Mouse (Mus musculus) forebrain, embryonic 13.5 days (tissue): ENCODE measurements around the gene Abcb9. TPM values are rescaled to one million over a fixed set of nuclear protein-coding genes. Genes with fewer than 3 reads are reported as not detected.

Source experiments
- ATAC-seq: fragments of 200-750 bp; cut with Nextera tagmentation; 2 replicates; pipeline ENCODE4 v1.8.0; 2017
- H3K27ac ChIP-seq: fragments of 300-500 bp; sonication (generic); 2 replicates; pipeline ENCODE4 v1.5.1; 2015; ENCODE audit warnings: inconsistent platforms, mild to moderate bottlenecking, moderate library complexity
- H3K27me3 ChIP-seq: fragments of 300-500 bp; sonication (generic); 2 replicates; pipeline ENCODE4 v1.6.1; 2015; ENCODE audit warnings: mild to moderate bottlenecking, inconsistent platforms
- H3K36me3 ChIP-seq: fragments of 300-500 bp; sonication (generic); 2 replicates; pipeline ENCODE4 v1.6.1; 2015; ENCODE audit warnings: mild to moderate bottlenecking, inconsistent platforms; ENCODE audit not compliant: poor library complexity, severe bottlenecking
- H3K4me1 ChIP-seq: fragments of 300-500 bp; sonication (generic); 2 replicates; pipeline ENCODE4 v1.6.1; 2015; ENCODE audit warnings: inconsistent platforms
- H3K4me2 ChIP-seq: fragments of 300-500 bp; sonication (generic); 2 replicates; pipeline ENCODE4 v1.6.1; 2015; ENCODE audit warnings: inconsistent platforms, mild to moderate bottlenecking, moderate library complexity
- H3K4me3 ChIP-seq: fragments of 300-500 bp; sonication (generic); 2 replicates; pipeline ENCODE4 v1.5.1; 2015; ENCODE audit warnings: mild to moderate bottlenecking, inconsistent platforms
- H3K9ac ChIP-seq: fragments of 300-500 bp; sonication (generic); 2 replicates; pipeline ENCODE4 v1.6.1; 2015; ENCODE audit warnings: mild to moderate bottlenecking, inconsistent platforms
- H3K9me3 ChIP-seq: fragments of 300-500 bp; sonication (generic); replicated peaks from 2 replicates; pipeline ENCODE4 v1.6.1; 2016; ENCODE audit warnings: inconsistent platforms
- WGBS: fragments of 180-500 bp; shearing (Covaris S2); methylation state at CpG from one replicate; pipeline ENCODE4 v1.1.7; 2015; 5-methylcytosine and 5-hydroxymethylcytosine counted together
- polyA plus RNA-seq: library from polyadenylated mRNA; unstranded; fragments of >200 nt; fragmentation: Nextera tagmentation; extraction: Ambion mirVana; gene quantifications from 2 replicates; pipeline ENCODE4 v1.2.1, GENCODE M21; 2015

Abcb9 gene
- polyA plus RNA-seq = 5.8 and 6.1 TPM in 2 replicates

DNA sequence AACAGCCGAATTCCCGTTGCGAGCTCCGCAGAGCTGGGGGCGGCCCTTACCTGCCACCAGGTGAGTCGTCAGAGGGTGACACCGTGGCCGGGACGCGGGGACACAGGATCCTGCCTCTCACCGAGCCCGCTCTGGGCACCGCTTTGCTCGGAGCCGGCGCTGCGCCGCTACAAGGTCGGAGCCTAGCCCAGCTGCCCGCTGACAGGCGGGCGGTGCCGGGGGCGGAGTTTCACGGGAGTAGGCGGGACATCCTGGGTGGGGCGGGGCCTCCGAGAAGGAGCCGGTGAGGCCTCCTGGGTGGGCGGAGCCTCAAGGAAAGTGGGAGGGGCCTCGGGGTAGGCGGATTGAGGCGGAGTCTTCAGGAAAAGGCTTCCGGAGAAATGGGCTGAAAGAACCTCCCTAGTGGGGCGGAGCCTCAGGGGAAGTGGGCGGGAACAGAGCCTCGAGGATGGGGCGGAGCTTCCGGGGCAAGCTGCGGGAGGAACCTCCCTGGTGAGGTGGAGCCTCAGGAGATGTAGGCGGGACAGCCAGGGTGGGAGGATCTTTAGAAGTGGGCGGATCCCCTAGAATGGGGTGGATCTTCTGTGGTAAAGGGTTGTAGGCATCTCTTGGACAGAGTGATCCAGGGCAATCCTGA lies at the start of gene Abcb9:
Abcb9 (minus strand) TSS at position 203 of the 637 bp plus-strand sequence.
- WGBS = 1% methylated on average over 42 of the region's 42 CpGs
- Histone ChIP-seq H3K36me3 (no peaks in the 10 kb centered on the region), H3K4me2 (peak within 1 kb of the TSS; percentile 66), H3K4me1 (peaks cover 18% of the 10 kb centered on the region), H3K27me3 (peaks cover 18% of the 10 kb centered on the region), H3K9me3 (0 out of 2 replicates have a peak, but pooled peaks cover 4% of the 10 kb centered on the region), H3K27ac (no peak within 1 kb of the TSS), H3K9ac (peak within 1 kb of the TSS; percentile 52), H3K4me3 (peak within 1 kb of the TSS; percentile 40)
- ATAC-seq = peak; percentile 74

DNA sequence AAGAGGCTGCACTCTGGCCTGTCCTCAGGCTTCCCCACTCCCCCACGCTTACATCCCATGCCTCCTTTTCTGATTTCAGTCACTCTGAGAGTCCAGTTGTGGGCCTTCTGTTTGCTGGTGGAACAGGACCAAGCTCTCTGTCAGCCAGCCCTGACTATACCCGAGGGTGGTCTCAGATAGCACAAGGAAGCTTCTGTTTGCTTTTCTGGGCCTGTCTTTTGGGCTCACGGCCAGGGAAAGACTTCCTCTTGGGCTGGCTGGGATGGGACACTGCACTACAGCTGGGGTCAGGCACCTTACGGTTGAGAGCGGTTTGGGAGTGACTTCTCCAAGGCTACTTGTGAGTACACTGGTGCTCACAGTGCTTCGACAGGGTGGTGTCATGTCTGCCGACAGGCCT lies 42.5 kb upstream of the Abcb9 start:
- H3K4me1 ChIP-seq = no peaks in the 10 kb centered on the region
- H3K27ac ChIP-seq = no peak overlapping the region
- 89% methylated on average over 7 of the region's 7 CpGs for WGBS
- no peak overlapping the region for H3K9ac ChIP-seq
- H3K4me2 ChIP-seq = no peak overlapping the region
- H3K36me3 ChIP-seq = peaks cover 70% of the 10 kb centered on the region
- no peak for ATAC-seq
- no peak overlapping the region for H3K4me3 ChIP-seq
- no peaks in the 10 kb centered on the region for H3K9me3 ChIP-seq
- H3K27me3 ChIP-seq = no peaks in the 10 kb centered on the region

DNA sequence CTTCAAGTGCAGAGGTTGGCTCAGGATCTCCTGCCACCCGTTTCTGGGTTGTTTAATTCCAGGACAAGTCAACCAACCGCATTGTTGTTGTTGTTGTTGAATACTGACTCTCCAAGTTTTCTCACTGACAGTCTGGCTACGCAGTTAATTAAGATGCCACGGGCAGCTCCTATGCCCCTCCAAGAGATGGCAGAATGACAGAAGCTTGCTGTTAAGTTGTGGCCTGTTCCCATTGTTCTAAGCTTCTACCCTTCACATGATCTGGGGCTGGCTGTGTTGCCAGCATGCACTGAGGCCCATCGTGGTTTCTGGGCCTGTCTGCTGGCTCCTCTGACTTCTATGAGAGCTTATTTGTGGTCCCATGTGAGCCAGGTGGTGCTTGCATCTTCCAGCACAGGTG lies 38.7 kb upstream of the Abcb9 start:
- Histone ChIP-seq H3K4me2 (no peak overlapping the region), H3K4me3 (no peak overlapping the region), H3K4me1 (no peaks in the 10 kb centered on the region), H3K36me3 (peaks cover 80% of the 10 kb centered on the region), H3K9ac (no peak overlapping the region), H3K9me3 (no peaks in the 10 kb centered on the region), H3K27me3 (no peaks in the 10 kb centered on the region), H3K27ac (no peak overlapping the region)
- ATAC-seq = no peak
- WGBS = 88% methylated on average over 5 of the region's 5 CpGs

DNA sequence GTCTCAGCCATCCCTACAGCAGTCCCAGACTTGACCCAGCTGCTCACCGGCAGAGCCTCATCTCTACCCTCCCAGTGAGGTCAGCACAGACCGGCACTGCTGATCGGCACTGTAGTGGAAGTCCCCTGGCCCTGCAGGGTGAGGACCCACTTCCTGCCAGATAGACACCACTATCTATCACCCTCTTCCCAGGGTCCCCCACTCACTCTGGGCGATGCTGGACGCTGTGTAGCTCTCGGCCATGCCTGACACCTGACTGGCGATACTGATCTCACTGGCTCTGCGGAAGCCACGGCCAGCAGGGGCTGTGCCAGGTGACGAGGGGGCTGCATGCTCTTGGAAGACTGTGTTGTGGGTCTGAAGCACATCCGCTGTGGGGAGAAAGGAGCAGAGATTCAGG lies 29.5 kb upstream of the Abcb9 start:
- H3K36me3 ChIP-seq = peaks cover 87% of the 10 kb centered on the region
- 94% methylated on average over 11 of the region's 11 CpGs for WGBS

DNA sequence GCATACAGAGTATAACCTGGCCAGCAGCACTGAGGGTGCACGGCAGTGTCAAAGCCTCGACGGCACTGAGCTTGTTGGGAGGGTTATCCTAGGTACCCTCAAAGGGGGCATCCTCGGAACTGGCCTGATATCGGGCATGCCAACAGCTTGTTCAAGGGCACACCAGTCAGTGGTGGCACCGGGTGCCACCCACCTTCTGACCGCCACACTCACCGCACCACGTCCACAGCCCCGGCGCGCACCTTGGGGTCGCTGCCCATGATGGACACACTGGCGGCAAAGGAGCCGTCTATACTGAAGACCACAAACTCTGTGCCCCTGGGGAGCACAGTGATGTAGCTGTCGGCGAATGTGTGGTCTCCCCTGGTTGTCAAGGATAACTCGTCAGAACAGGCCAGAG lies 26.8 kb upstream of the Abcb9 start:
- Histone ChIP-seq H3K36me3 (peaks cover 88% of the 10 kb centered on the region), H3K4me3 (no peak overlapping the region), H3K9me3 (no peaks in the 10 kb centered on the region), H3K27ac (no peak overlapping the region), H3K27me3 (no peaks in the 10 kb centered on the region), H3K4me1 (peaks cover 5% of the 10 kb centered on the region), H3K4me2 (no peak overlapping the region), H3K9ac (no peak overlapping the region)
- WGBS = 94% methylated on average over 18 of the region's 18 CpGs
- no peak for ATAC-seq

More for the DNA sequence above, 29.5 kb upstream of the Abcb9 start:
- no peaks in the 10 kb centered on the region for H3K4me1 ChIP-seq
- no peak for ATAC-seq
- H3K4me3 ChIP-seq = no peak overlapping the region
- H3K27ac ChIP-seq = no peak overlapping the region
- H3K9ac ChIP-seq = no peak overlapping the region
- H3K27me3 ChIP-seq = no peaks in the 10 kb centered on the region
- H3K4me2 ChIP-seq = no peak overlapping the region
- no peaks in the 10 kb centered on the region for H3K9me3 ChIP-seq

DNA sequence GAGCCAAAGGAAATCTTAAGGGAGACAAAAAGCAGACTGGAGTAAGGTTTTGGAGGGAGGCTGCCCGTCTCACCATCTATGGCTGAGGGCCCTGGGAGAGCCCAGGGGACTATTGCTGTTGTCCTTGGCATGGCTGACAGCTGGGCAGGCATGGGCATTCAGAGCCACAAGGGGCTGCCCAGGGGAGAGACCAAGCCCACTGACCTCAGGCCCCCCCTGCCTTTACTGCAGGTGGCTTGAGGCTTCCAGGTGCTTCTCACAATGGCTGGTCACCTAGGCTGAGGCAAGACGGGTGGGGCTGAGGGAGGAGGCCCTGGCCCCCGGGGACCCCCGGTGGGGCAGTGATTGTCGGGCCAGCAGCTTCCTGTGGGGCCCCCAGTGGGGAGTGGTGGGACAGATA lies 23.6 kb upstream of the Abcb9 start:
- Histone ChIP-seq H3K27me3 (no peaks in the 10 kb centered on the region), H3K9me3 (no peaks in the 10 kb centered on the region), H3K4me1 (peaks cover 20% of the 10 kb centered on the region), H3K27ac (no peak overlapping the region), H3K9ac (no peak overlapping the region), H3K4me3 (no peak overlapping the region), H3K36me3 (peaks cover 78% of the 10 kb centered on the region), H3K4me2 (no peak overlapping the region)
- ATAC-seq = no peak
- 85% methylated on average over 5 of the region's 5 CpGs for WGBS

DNA sequence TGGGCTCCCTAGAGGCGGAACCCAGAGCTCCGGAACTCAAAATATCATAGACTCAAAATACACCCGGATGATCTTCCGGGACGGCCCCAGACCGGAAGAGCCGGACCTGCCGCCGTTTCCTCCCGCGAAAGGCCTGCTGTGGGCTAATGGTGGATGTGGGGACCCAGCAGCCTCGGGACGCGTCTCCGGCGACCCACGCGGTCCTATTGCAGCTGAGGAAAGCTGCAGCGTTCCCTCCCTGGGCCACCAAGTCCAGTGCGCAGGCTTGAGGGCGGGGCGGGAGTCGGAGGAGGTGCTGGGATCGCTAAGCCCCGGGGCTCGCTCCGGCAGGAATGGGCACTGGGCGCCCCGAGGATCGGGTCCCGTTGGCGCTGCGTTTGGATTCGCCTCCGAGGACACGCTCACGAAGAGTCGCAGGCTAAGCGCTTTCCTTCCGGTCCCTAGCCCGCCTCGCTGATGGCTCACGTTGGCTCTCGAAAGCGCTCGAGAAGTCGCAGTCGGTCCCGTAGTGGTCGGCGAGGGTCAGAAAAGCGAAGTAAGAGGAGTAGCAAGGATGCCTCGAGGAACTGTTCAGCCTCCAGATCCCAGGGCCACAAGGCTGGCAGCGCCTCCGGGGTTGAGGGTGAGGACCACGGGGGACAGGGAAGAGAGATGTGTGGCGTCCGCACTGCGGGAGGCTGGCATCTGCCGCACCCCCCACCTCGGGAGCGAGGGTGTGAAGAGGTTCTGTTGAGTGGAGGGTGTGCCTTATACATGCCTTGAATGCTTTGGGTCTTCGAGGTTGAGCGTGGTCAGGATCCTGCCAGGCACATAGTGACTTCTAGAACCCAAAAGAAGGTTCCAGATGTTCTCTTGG lies 20.6 kb upstream of the Abcb9 start, which contains the start of gene Arl6ip4:
Arl6ip4 (plus strand) TSS at position 100 of the 856 bp plus-strand sequence.
- peak; percentile 15; the same call in 1 of the 2 replicates for ATAC-seq
- Histone ChIP-seq H3K4me3 (peak within 1 kb of the TSS; percentile 94), H3K9ac (peak within 1 kb of the TSS; percentile 94), H3K36me3 (peaks cover 52% of the 10 kb centered on the region), H3K27ac (peak within 1 kb of the TSS; percentile 78), H3K27me3 (no peaks in the 10 kb centered on the region), H3K9me3 (no peaks in the 10 kb centered on the region), H3K4me1 (peaks cover 37% of the 10 kb centered on the region), H3K4me2 (peak within 1 kb of the TSS; percentile 98)
- 3% methylated on average over 64 of the region's 64 CpGs for WGBS

DNA sequence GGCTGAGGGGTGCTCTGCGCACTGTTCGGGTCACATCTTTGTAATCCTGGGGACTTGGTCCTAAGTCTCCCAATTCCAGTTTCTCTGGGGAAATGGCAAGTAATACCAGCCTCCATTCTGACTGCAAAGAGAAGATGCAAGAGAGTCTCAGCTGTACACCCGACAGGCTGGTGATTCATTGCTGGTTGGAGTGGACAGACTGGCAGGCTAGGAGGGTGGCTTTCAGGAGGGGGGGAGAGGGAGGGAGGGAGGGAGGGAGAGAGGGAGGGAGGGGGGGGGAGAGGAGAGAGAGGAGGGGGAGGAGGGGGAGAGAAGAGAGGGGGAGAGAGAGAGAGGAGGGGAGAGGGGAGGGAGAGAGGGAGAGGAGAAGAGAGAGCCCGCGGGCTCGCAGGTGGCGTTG lies 19.9 kb upstream of the Abcb9 start:
- no peaks in the 10 kb centered on the region for H3K9me3 ChIP-seq
- peak overlapping the region; percentile 94 for H3K9ac ChIP-seq
- peaks cover 41% of the 10 kb centered on the region for H3K4me1 ChIP-seq
- H3K27ac ChIP-seq = peak overlapping the region; percentile 78
- H3K4me2 ChIP-seq = peak overlapping the region; percentile 98
- no peaks in the 10 kb centered on the region for H3K27me3 ChIP-seq
- H3K36me3 ChIP-seq = peaks cover 45% of the 10 kb centered on the region
- ATAC-seq = no peak
- H3K4me3 ChIP-seq = peak overlapping the region; percentile 94
- WGBS = 23% methylated on average over 7 of the region's 7 CpGs

DNA sequence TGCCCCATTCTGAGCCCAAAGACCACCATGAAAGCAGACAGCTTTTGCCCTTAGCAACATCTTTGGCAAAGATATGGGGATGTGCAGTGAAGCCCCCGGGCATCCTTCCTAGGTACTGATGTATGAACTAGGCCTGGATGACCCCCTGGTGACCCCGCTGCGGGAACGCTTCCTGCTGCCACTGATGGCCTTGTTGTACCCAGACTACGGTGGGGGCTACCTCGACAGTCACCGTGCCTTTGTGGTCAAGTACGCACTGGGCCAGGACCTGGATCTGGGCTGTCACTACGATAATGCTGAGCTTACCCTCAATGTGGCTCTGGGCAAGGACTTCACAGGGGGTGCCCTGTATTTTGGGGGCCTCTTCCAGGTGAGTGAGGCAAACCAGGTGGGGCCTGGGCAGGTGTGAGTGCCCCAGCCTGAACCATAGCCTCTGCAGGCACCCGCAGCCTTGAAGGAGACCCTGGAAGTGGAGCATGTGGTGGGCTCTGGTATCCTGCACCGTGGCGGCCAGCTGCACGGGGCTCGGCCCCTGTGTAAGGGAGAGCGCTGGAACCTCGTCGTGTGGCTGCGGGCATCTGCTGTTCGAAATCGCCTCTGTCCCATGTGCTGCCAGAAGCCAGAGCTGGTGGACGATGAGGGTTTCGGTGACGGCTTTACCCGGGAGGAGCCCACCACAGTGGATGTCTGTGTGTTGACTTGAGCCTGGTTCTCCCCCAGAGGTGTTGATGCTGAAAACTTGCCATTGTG lies 18.9 kb upstream of the Abcb9 start:
- H3K4me1 ChIP-seq = peaks cover 41% of the 10 kb centered on the region
- 94% methylated on average over 24 of the region's 24 CpGs for WGBS
- ATAC-seq = no peak

DNA sequence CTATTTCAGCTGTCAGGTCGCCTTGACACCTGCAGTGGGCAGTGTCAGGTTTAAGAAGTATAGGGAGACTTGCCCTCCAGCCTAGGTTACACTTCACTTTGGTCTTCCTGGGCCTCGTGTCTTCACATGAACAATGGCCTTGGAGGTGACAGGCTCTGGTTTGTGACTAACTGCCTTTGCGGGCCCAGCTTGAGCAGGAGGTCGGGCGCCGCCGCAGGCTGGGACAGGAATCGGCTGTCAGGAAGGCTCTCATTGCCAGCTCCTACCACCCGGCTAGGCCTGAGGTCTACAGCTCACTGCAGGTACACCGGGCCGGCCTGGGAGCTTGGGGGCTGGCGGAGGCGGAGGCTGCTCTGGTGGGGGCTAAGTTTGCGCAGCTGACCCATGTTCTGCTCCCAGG lies 17.4 kb upstream of the Abcb9 start:
- WGBS = 16% methylated on average over 14 of the region's 14 CpGs
- ATAC-seq = no peak
- no peaks in the 10 kb centered on the region for H3K9me3 ChIP-seq
- H3K36me3 ChIP-seq = peaks cover 20% of the 10 kb centered on the region
- H3K4me3 ChIP-seq = peak overlapping the region; percentile 93
- no peaks in the 10 kb centered on the region for H3K27me3 ChIP-seq
- H3K27ac ChIP-seq = 0 out of 2 replicates have a peak overlapping the region, but pooled peaks have one; percentile 66
- H3K9ac ChIP-seq = peak overlapping the region; percentile 79
- peak overlapping the region; percentile 92 for H3K4me2 ChIP-seq
- H3K4me1 ChIP-seq = peaks cover 41% of the 10 kb centered on the region

More for the DNA sequence above, 18.9 kb upstream of the Abcb9 start:
- peaks cover 34% of the 10 kb centered on the region for H3K36me3 ChIP-seq
- no peak overlapping the region for H3K4me2 ChIP-seq
- peak overlapping the region; percentile 0; the same call in 1 of the 2 replicates for H3K4me3 ChIP-seq
- no peaks in the 10 kb centered on the region for H3K27me3 ChIP-seq
- no peak overlapping the region for H3K27ac ChIP-seq
- H3K9ac ChIP-seq = no peak overlapping the region
- no peaks in the 10 kb centered on the region for H3K9me3 ChIP-seq

DNA sequence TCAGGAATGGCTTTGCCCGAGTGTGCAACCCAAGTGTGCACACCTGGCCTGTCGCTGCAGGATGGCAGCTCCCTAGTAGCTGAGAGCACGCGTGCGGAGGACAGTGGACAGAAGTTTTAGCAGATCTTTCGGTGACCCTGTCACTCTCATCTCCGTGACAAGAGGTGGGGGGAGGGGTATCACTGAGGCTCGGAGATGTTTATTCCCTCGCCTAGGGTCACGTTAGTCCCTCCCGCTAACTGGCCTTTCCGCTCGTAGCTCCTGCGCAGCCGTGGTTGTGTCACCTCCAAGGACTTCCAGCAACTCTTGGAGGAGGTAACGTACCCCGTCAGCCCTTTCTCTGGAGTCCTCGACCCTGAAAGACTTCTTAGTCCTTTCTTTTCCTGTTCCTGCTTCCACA lies 16.9 kb upstream of the Abcb9 start:
- Histone ChIP-seq H3K4me1 (peaks cover 38% of the 10 kb centered on the region), H3K9ac (peak overlapping the region; percentile 79), H3K36me3 (peaks cover 15% of the 10 kb centered on the region; the same call in 1 of the 2 replicates), H3K4me3 (peak overlapping the region; percentile 93), H3K27ac (peak overlapping the region; percentile 66), H3K9me3 (no peaks in the 10 kb centered on the region), H3K27me3 (no peaks in the 10 kb centered on the region), H3K4me2 (peak overlapping the region; percentile 92)
- no peak for ATAC-seq
- 2% methylated on average over 18 of the region's 18 CpGs for WGBS
